Mouse (Mus musculus) left cerebral cortex, adult 2 months (tissue): ENCODE data around the gene Raver2. TPM values are rescaled to one million over a fixed set of nuclear protein-coding genes. Genes with fewer than 3 reads are reported as not detected.
A peak's percentile ranks its signal among the peaks of the same experiment; 100 is the strongest.

ENCODE experiments used
- DNase-seq, 2 experiments: peaks; one replicate each; pipeline ENCODE4 v3.0.0; 2021 to 2022; ENCODE audit warnings: low spot score in 2 of 2, mixed read lengths in 1 of 2; ENCODE audit errors: extremely low spot score in 1 of 2
- H3K27ac ChIP-seq: fragments of 200-600 bp; 2 replicates; pipeline ENCODE4 v1.8.1; 2022
- H3K4me3 ChIP-seq: fragments of 200-600 bp; 2 replicates; pipeline ENCODE4 v1.8.1; 2022
- CTCF ChIP-seq: fragments of 200-600 bp; IDR thresholded peaks from 2 replicates; pipeline ENCODE4 v1.8.1; 2022; ENCODE audit warnings: antibody characterized with exemption, mild to moderate bottlenecking, moderate library complexity
- intact Hi-C: fragments of 180-260 bp; cut with DNase I; formaldehyde crosslinking; loops from one replicate; pipeline ENCODE4 v1.15.1; 2025
- total RNA-seq, 2 experiments: library from RNA; stranded (reverse); gene quantifications; 2 replicates each; pipeline ENCODE4 v1.2.3; 2021

Raver2 gene
- total RNA-seq, 2 experiments from 2014 or later: 18.1 to 22.3 TPM

DNA sequence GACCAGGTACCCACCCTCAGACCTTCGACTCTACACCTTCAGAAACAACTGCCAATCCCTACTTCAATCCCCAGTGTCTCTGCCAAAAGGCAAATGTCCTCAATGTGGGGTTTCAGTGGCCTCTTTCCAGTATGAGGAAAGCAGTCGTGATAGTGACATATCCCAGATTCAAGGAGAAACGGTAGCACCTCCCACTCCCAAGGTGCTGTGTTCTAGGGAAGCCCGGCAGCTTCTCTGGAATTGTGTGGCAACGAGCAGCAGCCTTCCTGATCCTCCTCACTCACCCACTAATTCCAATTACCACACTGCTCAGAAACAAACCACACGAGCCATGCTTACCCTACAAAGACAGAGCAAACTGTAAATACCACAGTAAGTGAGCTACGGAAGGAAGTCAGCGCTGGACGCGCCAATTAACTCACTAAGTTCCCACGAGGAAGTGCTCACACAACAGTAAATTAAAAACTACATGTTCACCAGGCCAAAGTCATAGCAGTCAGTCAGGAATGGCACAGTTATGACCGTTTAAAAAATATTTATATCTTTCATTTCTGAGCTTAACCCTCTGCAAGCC lies 90.5 kb downstream of the Raver2 start:
- intact Hi-C loops: loop anchor here (5.0 kb wide), 1 partner anchor 198 kb away; no protein-coding TSS in a partner anchor
- Histone ChIP-seq H3K4me3 (no peak overlapping the region), H3K27ac (peak overlapping the region; percentile 22; the same call in 1 of the 2 replicates)
- TF ChIP-seq CTCF: no peak
- no peak for DNase-seq

DNA sequence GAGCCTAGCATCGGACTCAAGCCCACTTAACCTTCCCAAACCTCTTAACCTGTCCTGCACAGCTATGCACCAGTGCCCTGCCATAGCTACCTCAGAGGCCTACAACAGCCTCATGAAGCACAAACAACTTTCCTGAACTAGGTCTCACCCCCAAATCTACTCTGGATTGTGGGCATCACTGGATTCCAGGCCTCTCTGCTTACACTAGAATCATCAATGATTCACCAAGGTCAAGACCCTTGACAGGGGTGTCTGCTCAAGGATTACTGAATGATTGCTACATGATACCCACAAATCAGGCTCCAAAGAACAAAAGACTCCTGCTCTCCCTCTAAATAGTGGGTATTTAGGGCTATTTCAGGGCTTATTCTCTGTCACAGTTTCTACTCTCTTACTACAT lies 92.0 kb downstream of the Raver2 start:
- TF ChIP-seq CTCF: no peak
- no peak for DNase-seq
- no peak overlapping the region; the same call in 1 of the 2 replicates for H3K27ac ChIP-seq
- H3K4me3 ChIP-seq: no peak overlapping the region
- intact Hi-C loops: loop anchor here (10.0 kb wide), 1 partner anchor 294 kb away; no protein-coding TSS in a partner anchor

DNA sequence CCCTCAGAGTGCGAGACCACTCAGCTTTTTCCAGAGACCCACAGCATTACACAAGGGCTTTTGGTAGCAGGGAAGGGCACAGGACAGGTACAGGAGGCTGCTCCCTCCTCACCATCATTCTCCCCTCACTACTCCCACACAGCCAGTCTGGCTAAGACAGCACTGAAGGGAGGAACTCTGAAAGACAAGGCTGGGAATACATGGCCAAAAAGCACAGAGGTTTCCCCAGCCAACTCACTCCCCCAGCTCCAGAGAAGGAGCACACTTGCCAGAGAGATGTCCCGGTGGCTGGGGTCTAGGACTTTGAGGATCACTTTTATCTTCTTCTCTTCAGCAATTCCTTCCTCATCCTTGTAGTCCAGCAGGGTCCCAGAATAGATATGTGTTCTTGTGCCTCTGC lies 95.4 kb downstream of the Raver2 start:
- no peak for TF ChIP-seq CTCF
- intact Hi-C loops: loop anchor here (10.0 kb wide), 1 partner anchor 291 kb away; no protein-coding TSS in a partner anchor
- DNase-seq: no peak
- Histone ChIP-seq H3K27ac (no peak overlapping the region), H3K4me3 (no peak overlapping the region)

DNA sequence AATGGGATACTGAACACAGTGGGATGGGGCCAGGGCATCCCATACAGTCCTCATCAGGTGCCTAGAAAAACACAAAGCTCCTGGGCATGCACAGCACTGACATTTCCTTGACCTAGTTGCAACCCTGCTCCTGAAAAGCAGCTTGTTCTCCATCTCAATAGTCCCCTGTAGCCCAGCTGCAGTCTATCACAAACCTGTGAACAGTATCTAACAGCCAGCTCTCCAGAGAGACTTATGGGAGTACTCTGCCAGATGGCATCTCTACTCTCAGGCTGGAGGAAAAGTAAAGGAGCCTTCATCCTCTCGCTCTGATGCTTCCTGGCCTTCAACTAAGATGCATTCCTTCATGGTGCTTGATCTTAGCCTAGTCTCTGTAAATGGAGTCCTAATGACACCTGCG lies 95.9 kb downstream of the Raver2 start:
- DNase-seq: no peak
- intact Hi-C loops: loop anchor here (5.0 to 10.0 kb wide), 3 partner anchors 98 to 290 kb away; no protein-coding TSS in a partner anchor
- no peak for TF ChIP-seq CTCF
- Histone ChIP-seq H3K4me3 (no peak overlapping the region), H3K27ac (0 out of 2 replicates have a peak overlapping the region, but pooled peaks have one; percentile 34)

DNA sequence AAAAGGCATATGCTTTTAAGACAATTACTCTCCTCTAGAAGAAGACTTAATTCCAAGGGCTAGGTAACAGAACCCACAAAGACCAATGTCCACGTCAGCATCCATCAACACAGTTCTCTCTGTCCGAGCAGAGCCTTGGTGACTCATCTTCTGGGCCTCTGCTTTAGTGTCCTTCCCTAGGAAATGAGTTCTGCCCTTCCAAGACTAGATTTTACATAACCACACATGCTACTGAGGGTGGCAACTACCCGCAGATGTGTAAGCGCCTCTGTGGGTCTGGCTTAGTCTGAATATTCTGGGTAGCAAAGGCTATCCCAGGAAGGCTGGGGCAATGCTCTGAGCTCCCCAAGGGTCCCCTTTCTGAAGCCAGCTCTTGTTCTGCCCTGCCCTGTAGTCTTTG lies 97.0 kb downstream of the Raver2 start:
- TF ChIP-seq CTCF: no peak
- no peak for DNase-seq
- no peak overlapping the region for H3K4me3 ChIP-seq
- H3K27ac ChIP-seq: no peak overlapping the region
- intact Hi-C loops: loop anchor here (5.0 to 10.0 kb wide), 3 partner anchors 97 to 289 kb away; no protein-coding TSS in a partner anchor

DNA sequence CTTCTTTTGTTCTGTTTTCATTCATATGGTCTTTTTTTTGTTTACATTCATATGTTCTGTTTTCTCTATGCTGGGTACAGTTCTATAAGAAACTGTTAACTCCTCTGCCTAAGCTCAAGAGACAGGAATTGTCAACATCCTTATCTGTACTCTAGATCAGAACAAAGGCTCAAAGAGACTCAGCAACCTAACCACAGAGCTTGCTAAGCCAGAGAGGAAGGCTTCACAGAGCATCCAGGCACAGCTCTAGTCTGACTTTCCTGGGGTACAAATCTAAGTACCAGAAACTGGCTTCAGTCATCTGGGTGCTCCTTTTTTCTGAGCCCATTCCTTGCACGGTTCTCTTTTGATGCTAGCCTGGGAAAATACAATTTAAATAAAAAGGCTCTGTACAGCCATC lies 99.0 kb downstream of the Raver2 start:
- Histone ChIP-seq H3K27ac (no peak overlapping the region), H3K4me3 (no peak overlapping the region)
- no peak for TF ChIP-seq CTCF
- DNase-seq: no peak
- intact Hi-C loops: loop anchor here (1.0 to 10.0 kb wide), 4 partner anchors 95 to 287 kb away; no protein-coding TSS in a partner anchor

DNA sequence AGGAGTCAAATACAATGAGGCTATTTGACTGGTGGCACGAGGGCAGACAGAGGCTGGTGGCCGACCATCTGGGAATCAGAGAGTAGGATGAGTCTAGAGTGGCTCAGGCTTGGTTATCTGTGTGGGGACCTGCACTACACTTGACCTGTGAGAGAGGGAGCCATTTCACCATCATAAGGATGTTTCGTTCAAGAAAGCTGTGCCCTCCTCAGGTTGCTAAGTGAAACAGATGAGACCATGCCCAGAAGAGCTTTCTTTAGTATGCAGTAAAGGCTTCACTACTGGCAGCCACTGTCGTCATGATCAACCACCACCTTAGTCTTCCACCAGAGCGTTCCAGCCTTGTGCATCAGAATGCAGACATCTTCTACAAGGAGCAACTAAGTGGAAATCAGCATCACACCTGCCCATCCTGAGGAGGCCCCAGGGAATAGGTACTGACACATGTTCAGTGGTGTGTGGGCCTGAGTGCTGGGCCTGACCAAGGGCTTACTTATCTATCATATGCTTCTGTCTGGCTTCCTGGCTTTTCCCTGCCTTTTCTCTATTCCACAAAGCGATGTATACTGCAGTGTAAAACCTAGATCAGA lies 99.5 kb downstream of the Raver2 start:
- Histone ChIP-seq H3K4me3 (no peak overlapping the region), H3K27ac (no peak overlapping the region; the same call in 1 of the 2 replicates)
- DNase-seq: no peak
- peak; percentile 69 for TF ChIP-seq CTCF
- intact Hi-C loops: loop anchor here (1.0 to 10.0 kb wide), 4 partner anchors 94 to 287 kb away; no protein-coding TSS in a partner anchor

DNA sequence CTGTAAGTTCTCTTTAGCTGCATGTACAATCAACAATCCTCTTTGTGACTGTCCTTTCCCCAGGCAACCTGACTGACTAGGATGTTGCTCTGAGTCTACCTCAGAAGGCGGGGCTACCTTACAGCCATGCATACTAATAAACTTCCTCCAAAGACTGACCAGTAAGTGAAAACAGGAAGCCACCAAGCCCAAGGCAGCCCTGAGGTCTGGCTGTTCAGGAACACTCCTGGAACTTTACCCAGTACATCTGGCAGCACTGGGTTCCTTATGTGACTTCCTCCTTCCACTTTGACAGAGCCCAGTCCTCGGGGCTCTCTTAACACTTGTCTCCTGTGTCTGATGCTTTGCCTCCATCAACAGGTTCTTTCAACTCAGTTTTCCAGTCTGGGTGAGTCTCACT lies 104.0 kb downstream of the Raver2 start:
- no peak for TF ChIP-seq CTCF
- intact Hi-C loops: no loop called here
- H3K4me3 ChIP-seq: no peak overlapping the region
- DNase-seq: no peak
- H3K27ac ChIP-seq: no peak overlapping the region

DNA sequence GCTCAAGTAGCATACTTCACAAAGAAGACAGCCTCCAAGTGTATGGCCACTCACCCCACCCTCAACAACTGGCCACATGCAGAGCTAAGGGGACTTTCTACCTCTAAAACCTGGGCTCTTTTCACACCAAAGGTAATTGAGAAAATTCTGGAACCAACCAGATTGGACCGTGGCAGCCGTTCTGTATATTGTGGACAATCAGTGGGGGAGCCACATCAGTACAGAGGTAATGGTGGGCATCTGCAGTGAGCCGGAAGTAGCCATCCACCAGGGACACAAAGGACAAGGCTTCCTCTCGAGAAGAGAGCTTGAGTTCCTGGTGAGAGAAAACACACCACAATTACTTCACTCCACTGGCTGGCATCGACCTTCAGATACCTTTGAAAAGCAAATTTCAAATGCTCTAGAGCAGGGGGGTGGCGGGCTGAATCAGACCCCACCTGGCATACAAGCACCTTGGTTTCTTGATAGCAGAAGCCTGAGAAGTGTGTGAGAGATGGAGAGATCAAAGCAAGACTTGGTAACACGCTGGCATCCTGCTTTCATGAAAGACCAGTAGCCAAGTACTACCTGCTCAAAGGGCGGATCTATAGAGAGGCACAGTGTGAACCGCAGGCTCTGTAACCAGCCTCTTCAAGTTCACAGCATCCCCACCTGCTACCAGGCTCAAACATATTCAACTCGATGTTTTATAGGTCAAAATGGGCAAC lies 106.3 kb downstream of the Raver2 start:
- no peak overlapping the region for H3K27ac ChIP-seq
- DNase-seq: no peak
- intact Hi-C loops: no loop called here
- no peak overlapping the region for H3K4me3 ChIP-seq
- no peak for TF ChIP-seq CTCF

DNA sequence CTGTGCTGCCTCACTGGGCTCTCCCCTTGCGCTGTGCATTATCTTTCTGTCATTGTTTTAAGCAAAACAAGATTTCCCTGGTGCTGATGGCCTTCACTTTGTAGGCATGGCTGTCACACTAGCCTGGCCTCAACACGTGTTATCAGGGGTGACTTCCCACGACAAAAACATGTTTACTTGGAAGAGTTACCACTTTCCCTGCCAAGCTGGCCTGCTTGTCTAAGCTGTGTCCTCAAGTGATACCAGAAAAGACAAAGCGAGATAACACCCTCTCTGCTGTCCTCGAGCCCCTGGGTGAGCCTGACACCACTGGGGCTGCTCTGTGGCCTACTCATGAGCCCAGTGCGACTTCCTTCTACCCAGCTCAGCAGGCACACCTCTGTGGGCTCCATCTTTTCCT lies 107.3 kb downstream of the Raver2 start:
- DNase-seq: no peak
- Histone ChIP-seq H3K4me3 (no peak overlapping the region), H3K27ac (no peak overlapping the region)
- intact Hi-C loops: no loop called here
- no peak for TF ChIP-seq CTCF

DNA sequence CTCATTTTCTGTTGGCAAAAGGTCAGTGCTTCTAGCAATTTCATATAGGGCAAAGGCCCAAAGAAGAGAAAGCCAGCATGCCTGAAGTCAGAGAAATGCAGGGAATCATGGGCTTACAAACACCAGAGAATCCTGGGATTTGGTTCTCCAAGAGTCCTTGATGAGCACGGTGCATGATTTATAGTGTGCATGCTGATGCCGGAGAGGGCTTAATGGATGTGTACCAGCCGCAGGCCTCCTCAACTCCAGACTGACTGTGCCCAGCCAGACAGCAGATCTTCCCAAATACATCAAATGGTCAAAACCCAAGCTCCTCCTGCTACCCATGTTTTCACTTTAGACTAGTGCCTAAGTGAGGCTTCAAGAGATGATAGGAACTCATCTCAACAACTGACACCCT lies 109.0 kb downstream of the Raver2 start:
- no peak for TF ChIP-seq CTCF
- no peak overlapping the region for H3K4me3 ChIP-seq
- DNase-seq: no peak
- H3K27ac ChIP-seq: no peak overlapping the region
- intact Hi-C loops: no loop called here

DNA sequence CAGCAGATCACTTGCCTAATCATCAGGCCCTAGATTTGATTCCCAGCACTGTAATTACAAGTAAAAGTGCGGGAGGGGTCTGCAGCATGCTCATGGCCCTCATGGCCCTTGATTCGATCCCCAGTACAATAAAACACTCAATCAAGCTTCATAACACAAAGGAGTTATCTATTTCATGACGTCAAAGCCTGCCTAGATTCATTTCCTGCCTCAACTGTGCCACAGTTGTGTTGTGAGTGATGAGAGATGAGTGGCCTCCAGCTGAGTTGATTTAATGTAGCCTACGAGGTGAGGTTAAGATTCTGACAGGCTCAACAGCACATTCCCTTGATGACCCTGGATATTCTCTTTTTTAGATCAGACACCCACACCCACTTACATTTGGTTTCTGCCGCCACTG lies 110.3 kb downstream of the Raver2 start:
- Histone ChIP-seq H3K4me3 (no peak overlapping the region), H3K27ac (no peak overlapping the region)
- DNase-seq: no peak
- no peak for TF ChIP-seq CTCF
- intact Hi-C loops: no loop called here
